Mouse (Mus musculus): Measurements from ENCODE around the gene Ikzf1.

GRCm38 (mm10) chr11:11766736-11767135 lies 81.9 kb downstream of the Ikzf1 start:
- TF ChIP-seq CTCF (IDR thresholded peaks at IDR 0.05; ENCODE audit: borderline replicate concordance, extremely low read depth, insufficient read depth, insufficient read length) (no peak), POLR2A (IDR thresholded peaks at IDR 0.05; ENCODE audit: borderline replicate concordance, extremely low read depth, insufficient read depth, insufficient read length, poor library complexity, severe bottlenecking) (no peak)
